Mouse (Mus musculus): ENCODE results near the gene Rbm19. TPM values are rescaled to one million over a fixed set of nuclear protein-coding genes. Genes with fewer than 3 reads are reported as not detected.
A peak's percentile ranks its signal among the peaks of the same experiment; 100 is the strongest.
"Not testable (repeated sequence)": the region's sequence is repeated elsewhere in the genome, so short reads cannot be mapped to it uniquely, and the experiment has no call there.

The Rbm19 gene
- 10 to 100 TPM; 17.6 to 30.9 TPM for total RNA-seq (2021)
- long read RNA-seq, partial matches to known transcripts = 5 of 5 reads
- long read RNA-seq, other reads (novel, unspliced or antisense) = 0 of 5 reads

DNA sequence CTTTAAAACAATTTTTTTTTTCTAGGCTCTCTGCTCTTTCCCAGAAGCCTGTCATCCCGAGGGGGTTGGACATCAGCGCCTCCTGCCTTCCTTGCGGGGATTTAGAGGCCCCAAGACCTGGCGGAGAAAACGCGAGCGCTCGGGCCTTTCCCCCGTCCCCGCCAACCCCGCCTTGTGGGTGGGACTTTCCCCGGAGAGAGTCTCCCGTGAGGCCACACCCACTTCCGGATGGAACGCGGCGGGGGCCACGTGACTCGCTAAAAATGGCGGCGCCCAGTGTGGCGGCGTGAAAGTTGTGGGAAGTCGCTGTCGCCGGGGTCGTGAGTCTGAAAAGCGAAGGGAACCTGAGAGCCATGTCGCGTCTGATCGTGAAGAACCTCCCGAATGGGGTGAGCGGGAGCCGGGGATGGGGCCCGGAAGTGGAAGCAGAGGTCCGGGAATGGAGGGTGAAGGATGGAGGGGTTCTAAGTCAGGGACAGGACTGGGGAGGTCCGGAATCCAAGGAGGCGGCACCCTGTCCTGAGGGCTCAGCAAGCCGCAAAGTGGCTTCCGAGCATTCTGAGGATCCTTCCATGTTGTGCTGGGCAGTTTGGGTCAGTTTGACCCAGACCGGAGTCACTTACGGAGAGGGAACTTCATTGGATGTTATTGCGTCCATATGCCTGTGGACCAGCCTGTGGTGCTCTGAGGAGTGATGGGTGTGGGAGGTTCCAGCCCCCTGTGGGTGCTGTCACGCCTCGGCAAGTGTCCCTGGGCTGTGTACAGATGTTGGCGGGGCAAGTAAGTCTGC is at the start of gene Rbm19:
TSS of gene Rbm19 (plus strand) at position 205 of the 790 bp plus-strand sequence.
- DNase-seq (ENCODE audit: low spot score in 2 of 2) = peak; percentile 89 to 94

GRCm38 (mm10) chr5:120067266-120067665 is 49.0 kb upstream of the Rbm19 start:
- DNase-seq (ENCODE audit: low spot score in 2 of 2) = no peak

DNA sequence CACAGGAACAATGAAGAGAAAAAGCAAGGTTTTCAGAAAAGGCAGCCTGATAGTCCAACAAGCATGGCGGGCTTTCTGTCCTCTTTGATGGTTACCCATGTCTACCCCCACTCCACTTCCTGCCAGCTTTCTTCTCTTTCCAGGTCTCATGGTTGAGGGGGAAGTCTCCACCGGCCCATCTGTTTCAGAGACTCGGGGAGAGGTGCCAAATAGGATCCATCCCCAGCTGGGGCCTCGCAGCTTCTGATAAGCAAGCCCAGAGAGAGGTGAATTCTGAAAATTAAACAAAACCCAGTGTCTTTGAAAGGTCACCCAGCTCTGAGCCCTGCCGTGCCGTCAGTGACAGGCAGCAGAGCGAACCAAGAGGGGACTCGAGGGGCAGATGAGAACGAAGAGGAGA is 42.2 kb upstream of the Rbm19 start:
- DNase-seq (ENCODE audit: low spot score in 2 of 2) = no peak

GRCm38 (mm10) chr5:120080027-120080426 is 36.2 kb upstream of the Rbm19 start:
- DNase-seq (ENCODE audit: low spot score in 2 of 2) = no peak

GRCm38 (mm10) chr5:120080468-120080867 is 35.8 kb upstream of the Rbm19 start:
- DNase-seq (ENCODE audit: low spot score in 2 of 2) = no peak

GRCm38 (mm10) chr5:120088561-120088960 is 27.7 kb upstream of the Rbm19 start:
- DNase-seq (ENCODE audit: low spot score in 2 of 2) = peak; percentile 87 to 93

GRCm38 (mm10) chr5:120094602-120095001 is 21.7 kb upstream of the Rbm19 start:
- peak in 1 of 2 experiments; percentile 16 for DNase-seq (ENCODE audit: low spot score in 2 of 2)

DNA sequence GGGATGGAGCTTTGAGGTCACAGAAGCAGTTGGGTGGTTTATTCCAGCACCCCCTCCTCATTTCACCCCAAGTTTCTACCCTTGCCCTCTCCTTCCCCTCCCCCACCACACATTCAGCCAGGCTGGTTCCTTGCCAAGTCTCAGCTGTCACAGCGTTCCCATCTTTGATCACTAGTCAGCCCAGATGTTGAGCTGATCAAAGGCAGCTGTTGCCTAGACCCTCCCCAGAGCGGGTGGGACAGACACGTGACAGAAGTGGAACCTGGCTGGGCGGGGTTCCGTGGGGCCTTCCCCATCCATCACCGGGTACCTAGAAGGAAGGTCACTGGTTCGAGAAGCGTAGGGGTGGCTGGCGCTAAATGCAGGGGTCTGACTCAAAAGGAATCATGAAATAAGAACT is 19.2 kb upstream of the Rbm19 start:
- no peak for DNase-seq (ENCODE audit: low spot score in 2 of 2)

DNA sequence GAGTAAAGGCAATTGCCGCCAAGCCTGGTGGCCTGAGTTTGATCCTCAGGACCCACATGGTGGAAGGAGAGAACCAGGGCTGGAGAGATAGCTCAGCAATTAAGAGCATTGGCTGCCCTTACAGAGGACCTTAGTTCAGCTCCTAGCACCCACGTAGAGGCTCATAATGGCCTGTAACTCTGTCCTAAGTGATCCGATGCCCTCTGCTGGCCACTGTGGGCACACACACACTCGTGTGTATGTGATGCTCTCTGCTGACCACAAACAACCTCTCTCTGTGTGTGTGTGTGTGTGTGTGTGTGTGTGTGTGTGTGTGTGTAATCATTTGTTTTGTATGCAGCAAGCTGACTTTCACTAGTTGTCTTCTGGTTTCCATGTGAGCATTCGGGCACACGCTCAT is 15.5 kb upstream of the Rbm19 start:
- no peak for DNase-seq (ENCODE audit: low spot score in 2 of 2)

GRCm38 (mm10) chr5:120102097-120102496 is 14.2 kb upstream of the Rbm19 start:
- DNase-seq (ENCODE audit: low spot score in 2 of 2) = no peak

DNA sequence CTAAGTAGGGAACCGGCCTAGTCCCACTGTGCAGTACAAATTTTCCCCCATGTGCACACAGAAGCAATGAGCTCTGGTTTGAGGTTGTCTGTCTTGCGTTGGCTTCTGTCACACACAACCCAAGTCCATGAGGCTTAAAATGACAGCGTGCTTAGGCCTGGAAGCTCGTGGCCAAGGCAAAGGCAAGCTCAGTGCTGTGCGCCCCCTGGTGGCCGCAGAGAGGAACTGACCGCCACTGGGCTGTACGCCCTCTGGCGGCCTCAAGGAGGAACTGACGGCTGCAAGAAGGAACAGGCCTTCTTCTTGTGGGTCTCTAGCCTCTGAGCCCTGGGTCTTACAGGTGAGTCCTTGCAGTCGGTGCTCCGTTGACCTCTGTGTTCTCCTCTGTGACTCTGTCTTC is 13.5 kb upstream of the Rbm19 start:
- DNase-seq (ENCODE audit: low spot score in 2 of 2) = peak; percentile 56 to 70

DNA sequence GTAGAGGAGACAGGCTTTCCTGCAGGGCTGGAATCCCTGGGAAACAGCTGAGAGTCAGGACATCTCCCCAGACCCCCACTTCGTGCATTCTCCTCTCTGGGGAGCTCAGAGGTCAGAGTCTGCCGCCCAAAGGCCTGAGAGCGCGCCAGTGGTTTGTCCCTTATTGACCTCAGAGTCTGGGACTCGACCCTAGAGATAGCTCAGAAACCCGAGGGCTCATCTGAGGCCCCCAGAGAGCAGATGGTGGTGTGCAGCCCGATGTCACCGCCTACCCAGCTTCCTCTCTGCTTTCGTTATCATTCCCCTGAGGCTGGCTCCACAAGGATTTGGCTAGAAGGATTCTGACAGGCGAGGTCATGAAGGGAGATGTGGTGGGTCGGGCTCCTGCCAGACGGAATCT is 12.8 kb upstream of the Rbm19 start:
- no peak for DNase-seq (ENCODE audit: low spot score in 2 of 2)

DNA sequence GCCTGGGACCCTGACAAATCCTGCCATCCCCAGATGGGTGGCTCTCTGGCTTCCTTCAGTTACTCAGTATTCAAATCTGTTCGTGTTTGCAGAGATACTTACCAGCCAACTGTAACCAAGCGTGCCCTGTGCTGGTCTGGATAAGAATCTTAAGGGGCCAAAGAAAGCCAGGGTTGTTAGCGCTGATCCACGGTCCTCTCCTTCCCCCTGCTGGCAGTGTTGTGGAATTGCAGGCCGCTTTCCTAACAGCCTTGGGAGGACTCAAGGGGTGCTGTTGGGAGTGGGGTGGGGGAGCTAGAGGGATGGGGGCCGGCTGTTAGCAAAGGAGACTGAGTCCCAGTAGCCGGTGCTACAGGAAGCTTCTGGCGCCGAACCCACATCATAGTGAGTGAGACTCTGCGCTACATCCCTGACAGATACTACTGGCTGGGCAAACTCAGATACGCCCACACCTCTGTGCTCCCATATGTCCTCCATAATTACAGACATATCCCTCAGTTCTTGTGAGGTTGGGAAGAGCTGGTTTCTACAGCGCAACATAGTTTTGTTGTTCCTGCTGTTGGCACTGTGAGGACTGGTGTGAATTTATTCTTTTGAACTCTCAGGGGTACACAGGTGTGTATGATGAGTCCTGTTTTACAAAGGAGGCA is 9.7 kb upstream of the Rbm19 start:
- DNase-seq (ENCODE audit: low spot score in 2 of 2) = peak; percentile 29 to 52

- no peak for DNase-seq (ENCODE audit: low spot score in 2 of 2)
Measured at GRCm38 (mm10) chr5:120114361-120114760, 1.9 kb upstream of the Rbm19 start.

- not testable (repeated sequence) for DNase-seq (ENCODE audit: low spot score in 2 of 2)
Measured at GRCm38 (mm10) chr5:120117161-120117560, 896 bp downstream of the Rbm19 start.

GRCm38 (mm10) chr5:120124881-120125690 is 8.8 kb downstream of the Rbm19 start:
- no peak for DNase-seq (ENCODE audit: low spot score in 2 of 2)

DNA sequence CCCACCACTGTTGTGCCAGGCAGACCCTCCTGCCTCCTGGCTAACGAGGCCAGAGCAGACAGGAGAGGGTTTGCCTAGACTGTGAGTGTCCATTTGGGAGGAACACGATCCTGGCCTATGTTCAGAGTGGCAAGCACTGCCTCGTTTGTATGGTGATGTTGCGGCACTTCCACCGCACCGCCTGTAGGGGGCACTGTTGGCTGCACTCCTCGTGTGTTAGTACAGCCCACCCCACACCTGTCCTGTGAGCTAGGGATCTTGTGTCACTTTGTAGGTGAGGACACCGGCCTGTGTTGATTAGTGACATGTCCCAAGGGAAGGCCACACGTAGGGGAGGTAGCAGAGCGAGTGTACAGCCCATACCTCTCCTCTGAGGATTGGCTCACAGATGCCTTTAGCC is 11.4 kb downstream of the Rbm19 start:
- DNase-seq (ENCODE audit: low spot score in 2 of 2) = peak; percentile 41 to 50

- no peak for DNase-seq (ENCODE audit: low spot score in 2 of 2)
Measured at GRCm38 (mm10) chr5:120128511-120128910, 12.2 kb downstream of the Rbm19 start.

DNA sequence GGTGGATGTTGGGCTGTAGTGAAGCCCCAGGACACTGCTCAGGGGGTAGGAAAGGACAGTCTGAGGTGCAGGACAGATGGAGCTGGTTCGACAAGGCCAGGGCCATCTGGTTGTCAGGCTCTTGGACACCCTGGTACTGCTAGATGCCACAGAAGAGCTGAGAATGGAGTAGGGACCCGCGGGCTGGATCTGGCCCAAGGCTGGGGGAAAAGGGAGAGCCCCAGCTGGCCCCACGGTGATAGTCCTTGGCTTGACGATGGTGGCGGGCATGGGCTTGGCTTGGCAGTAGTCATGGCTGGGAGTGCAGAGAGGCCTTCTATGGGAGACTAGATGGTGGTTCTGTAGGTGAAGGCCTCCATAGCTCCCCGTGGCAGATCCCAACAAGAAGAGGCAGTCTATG is 12.8 kb downstream of the Rbm19 start:
- no peak for DNase-seq (ENCODE audit: low spot score in 2 of 2)

GRCm38 (mm10) chr5:120129761-120130160 is 13.5 kb downstream of the Rbm19 start:
- no peak for DNase-seq (ENCODE audit: low spot score in 2 of 2)

- DNase-seq (ENCODE audit: low spot score in 2 of 2) = no peak
Measured at GRCm38 (mm10) chr5:120130163-120130562, 13.9 kb downstream of the Rbm19 start.

DNA sequence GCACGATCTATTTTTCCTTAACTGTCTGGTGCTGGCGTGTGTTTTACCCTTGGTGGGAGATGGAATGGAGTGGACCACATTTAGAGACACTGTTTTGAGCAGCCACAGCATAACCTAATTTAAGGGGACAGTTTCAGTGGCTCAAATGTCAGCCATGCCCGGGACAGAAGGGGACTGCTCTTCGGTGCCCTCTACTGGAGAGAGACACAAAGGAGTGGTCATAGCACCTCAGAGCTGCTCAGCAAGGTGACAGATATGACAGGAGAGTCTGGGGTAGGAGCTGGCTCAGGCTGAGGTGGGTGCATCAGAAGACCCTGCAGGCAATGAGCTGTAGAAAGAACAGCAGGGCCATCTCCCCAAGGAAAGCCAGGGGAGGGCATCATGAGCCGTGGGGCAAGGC is 15.3 kb downstream of the Rbm19 start:
- no peak for DNase-seq (ENCODE audit: low spot score in 2 of 2)

All from layer of hippocampus, postnatal 10 days (tissue).